Mouse (Mus musculus) cerebellum, adult 8-10 months (tissue): ENCODE measurements around the gene Tmem110.

Experiments used
- DNase-seq: peaks from one replicate; pipeline ENCODE4 v3.0.0; 2022

Tmem110 gene

GRCm38 (mm10) chr14:30865311-30865710 lies 39.9 kb downstream of the Tmem110 start:
- DNase-seq = no peak

GRCm38 (mm10) chr14:30867042-30867441 lies 41.7 kb downstream of the Tmem110 start:
- DNase-seq = peak; percentile 65

- no peak for DNase-seq
Measured at GRCm38 (mm10) chr14:30868826-30869225, 43.4 kb downstream of the Tmem110 start.

GRCm38 (mm10) chr14:30869391-30869801 lies 44.0 kb downstream of the Tmem110 start:
- DNase-seq = no peak

- DNase-seq = no peak
Measured at GRCm38 (mm10) chr14:30870206-30871147, 45.1 kb downstream of the Tmem110 start.

GRCm38 (mm10) chr14:30874095-30874700 lies 48.8 kb downstream of the Tmem110 start:
- DNase-seq = no peak

GRCm38 (mm10) chr14:30875130-30875865 lies 49.9 kb downstream of the Tmem110 start:
- no peak for DNase-seq

GRCm38 (mm10) chr14:30875955-30876354 lies 50.6 kb downstream of the Tmem110 start:
- no peak for DNase-seq

GRCm38 (mm10) chr14:30876451-30876850 lies 51.1 kb downstream of the Tmem110 start:
- DNase-seq = no peak

- no peak for DNase-seq
Measured at GRCm38 (mm10) chr14:30877827-30878226, 52.4 kb downstream of the Tmem110 start.

GRCm38 (mm10) chr14:30878958-30879571 lies 53.7 kb downstream of the Tmem110 start, which contains the start of gene Mustn1:
TSS of gene Mustn1 (plus strand) at chr14:30879200.
- DNase-seq = no peak

GRCm38 (mm10) chr14:30879794-30880193 lies 54.4 kb downstream of the Tmem110 start:
- no peak for DNase-seq

- DNase-seq = no peak
Measured at GRCm38 (mm10) chr14:30880251-30880650, 54.9 kb downstream of the Tmem110 start.

- peak; percentile 62 for DNase-seq
Measured at GRCm38 (mm10) chr14:30880811-30881717, 55.7 kb downstream of the Tmem110 start.

- no peak for DNase-seq
Measured at GRCm38 (mm10) chr14:30881718-30882108, 56.3 kb downstream of the Tmem110 start.

- no peak for DNase-seq
Measured at GRCm38 (mm10) chr14:30885298-30885697, 59.9 kb downstream of the Tmem110 start.

- no peak for DNase-seq
Measured at GRCm38 (mm10) chr14:30886204-30886603, 60.8 kb downstream of the Tmem110 start, which contains the start of gene Itih4. TSS of gene Itih4 (plus strand) at chr14:30886476.

GRCm38 (mm10) chr14:30888271-30888732 lies 62.9 kb downstream of the Tmem110 start:
- peak; percentile 42 for DNase-seq

- DNase-seq = no peak
Measured at GRCm38 (mm10) chr14:30899972-30900371, 74.6 kb downstream of the Tmem110 start.

- no peak for DNase-seq
Measured at GRCm38 (mm10) chr14:30902628-30903027, 77.2 kb downstream of the Tmem110 start.

GRCm38 (mm10) chr14:30903036-30903435 lies 77.6 kb downstream of the Tmem110 start:
- DNase-seq = no peak
